Mouse (Mus musculus) cortical plate, adult 2 months (tissue): Measurements from ENCODE around the gene Tas1r1.

Experiments used
- CTCF ChIP-seq: fragments of 200-500 bp; IDR thresholded peaks from 2 replicates; pipeline ENCODE4 v1.5.1; 2011; ENCODE audit warnings: mild to moderate bottlenecking, control low read depth, low read length; ENCODE audit not compliant: insufficient read depth; ENCODE audit errors: extremely low read depth
- POLR2A ChIP-seq: fragments of 200-500 bp; IDR thresholded peaks from 2 replicates; pipeline ENCODE4 v1.6.1; 2011; ENCODE audit warnings: mild to moderate bottlenecking, low read length, control low read depth; ENCODE audit not compliant: insufficient read depth; ENCODE audit errors: extremely low read depth

DNA sequence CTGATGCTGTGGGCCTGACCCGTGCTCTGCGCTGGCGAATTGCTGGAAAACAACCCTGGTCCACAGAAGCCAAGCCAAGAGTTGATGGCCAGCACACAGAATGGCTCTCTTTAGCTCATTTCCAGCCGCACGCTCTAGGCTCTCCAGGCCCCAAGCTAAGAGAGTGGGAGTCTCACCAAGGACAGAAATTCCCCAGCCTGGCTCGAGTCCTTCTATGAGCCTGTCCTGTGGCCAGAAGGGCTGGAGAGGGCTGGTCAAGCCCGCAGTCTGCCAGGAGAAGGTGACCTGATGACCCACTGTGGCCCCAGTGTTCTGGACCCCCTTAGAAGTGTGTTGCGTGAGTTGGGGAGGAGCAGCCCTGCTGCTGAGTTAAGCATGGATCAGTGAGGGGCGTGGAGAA, 38.8 kb upstream of the Tas1r1 start:
- TF ChIP-seq CTCF, result no peak
- no peak for TF ChIP-seq POLR2A
